In the genomic region with DNA sequence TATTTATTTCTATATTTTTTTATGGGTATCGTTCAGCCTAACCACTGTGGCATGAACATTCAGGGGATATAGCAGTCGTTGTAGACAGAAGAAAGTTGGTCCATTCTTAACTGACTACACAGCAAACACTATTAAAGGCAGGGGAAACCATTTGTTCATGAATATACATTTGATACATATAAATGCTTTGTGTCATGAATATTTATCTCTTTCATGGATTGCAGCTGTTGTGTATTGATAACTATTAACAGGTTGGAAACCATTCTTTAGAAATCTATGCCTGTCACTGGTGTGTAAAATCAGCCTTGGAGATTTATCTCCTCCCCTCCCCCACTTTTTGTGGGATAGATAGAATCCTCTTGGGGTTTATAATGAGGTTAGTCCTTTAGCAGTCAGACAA, we compare ENCODE assay signal across 27 mouse cellular contexts.
DNase-seq lines count a peak whose midpoint lies in the region; ATAC-seq and TF ChIP-seq lines count a peak whose summit lies in the region.
"Had no signal": no experiment of that assay in that cellular context is flagged by ENCODE, and none has a peak within 500 bp of the region (broad histone marks: within the 10 kb centered on the region; RNA-seq: fewer than 3 reads in every experiment).

No protein-coding gene starts in this region.

- H3K9me3 ChIP-seq in heart, embryonic 13.5 days, result peaks cover 11% of the 10 kb centered on the region; the same call in 1 of the 2 replicates
- H3K9me3 ChIP-seq in midbrain, embryonic 12.5 days, result no peaks in the 10 kb centered on the region
- H3K9me3 ChIP-seq in midbrain, embryonic 15.5 days, result no peaks in the 10 kb centered on the region
- no peaks in the 10 kb centered on the region for H3K9me3 ChIP-seq in forebrain, postnatal 0 days (ENCODE audit: low read length)
- H3K9me3 ChIP-seq: embryonic facial prominence, embryonic 13.5 days; heart, embryonic 10.5 days; hindbrain, embryonic 15.5 days had no signal

- no peaks in the 10 kb centered on the region for H3K27me3 ChIP-seq in heart, embryonic 13.5 days (replicated peaks)
- no peaks in the 10 kb centered on the region for H3K27me3 ChIP-seq in midbrain, embryonic 12.5 days
- H3K27me3 ChIP-seq in midbrain, embryonic 15.5 days (replicated peaks), result no peaks in the 10 kb centered on the region
- no peaks in the 10 kb centered on the region for H3K27me3 ChIP-seq in forebrain, postnatal 0 days (ENCODE audit: insufficient read depth, low read length)
- H3K27me3 ChIP-seq in heart, adult 2 months (ENCODE audit: control insufficient read depth, insufficient read depth, low read length), result no peaks in the 10 kb centered on the region
- H3K27me3 ChIP-seq: CH12.LX; embryonic facial prominence, embryonic 13.5 days; hindbrain, embryonic 15.5 days; Patski had no signal

- H3K4me2 ChIP-seq in heart, embryonic 13.5 days, result no peak overlapping the region
- H3K4me2 ChIP-seq in midbrain, embryonic 12.5 days (replicated peaks), result no peak overlapping the region
- no peak overlapping the region for H3K4me2 ChIP-seq in midbrain, embryonic 15.5 days
- H3K4me2 ChIP-seq in forebrain, postnatal 0 days (ENCODE audit: low read depth), result no peak overlapping the region
- H3K4me2 ChIP-seq: embryonic facial prominence, embryonic 13.5 days; hindbrain, embryonic 15.5 days had no signal

- no peak for TF ChIP-seq POLR2A in heart, adult 2 months (IDR thresholded peaks at IDR 0.05; ENCODE audit: insufficient read depth, low read depth, low read length)

- peaks cover 7% of the 10 kb centered on the region for H3K4me1 ChIP-seq in heart, embryonic 13.5 days
- peaks cover 9% of the 10 kb centered on the region; the same call in 1 of the 2 replicates for H3K4me1 ChIP-seq in midbrain, embryonic 12.5 days
- 0 out of 2 replicates have a peak, but pooled peaks cover 9% of the 10 kb centered on the region for H3K4me1 ChIP-seq in midbrain, embryonic 15.5 days
- peaks cover 5% of the 10 kb centered on the region; the same call in 1 of the 2 replicates for H3K4me1 ChIP-seq in forebrain, postnatal 0 days (ENCODE audit: insufficient read depth)
- peaks cover 1% of the 10 kb centered on the region; the same call in 1 of the 2 replicates for H3K4me1 ChIP-seq in heart, adult 2 months (ENCODE audit: control insufficient read depth, insufficient read depth, low read length)
- H3K4me1 ChIP-seq: embryonic facial prominence, embryonic 13.5 days; heart, embryonic 10.5 days; hindbrain, embryonic 15.5 days had no signal

- no peak for TF ChIP-seq CTCF in forebrain, postnatal 0 days (IDR thresholded peaks at IDR 0.05; ENCODE audit: low read depth)
- TF ChIP-seq CTCF in heart, adult 2 months (IDR thresholded peaks at IDR 0.05), result no peak

- no peaks in the 10 kb centered on the region for H3K79me2 ChIP-seq in heart, adult 2 months (replicated peaks; ENCODE audit: control insufficient read depth, insufficient read depth, low read length)

- H3K36me3 ChIP-seq in heart, embryonic 13.5 days, result no peaks in the 10 kb centered on the region
- H3K36me3 ChIP-seq in midbrain, embryonic 12.5 days, result no peaks in the 10 kb centered on the region
- no peaks in the 10 kb centered on the region for H3K36me3 ChIP-seq in midbrain, embryonic 15.5 days (replicated peaks)
- no peaks in the 10 kb centered on the region for H3K36me3 ChIP-seq in forebrain, postnatal 0 days (ENCODE audit: insufficient read depth)
- no peaks in the 10 kb centered on the region for H3K36me3 ChIP-seq in heart, adult 2 months (ENCODE audit: control insufficient read depth, insufficient read depth, low read length)
- H3K36me3 ChIP-seq: embryonic facial prominence, embryonic 13.5 days; G1E; heart, embryonic 10.5 days; hindbrain, embryonic 15.5 days had no signal

- intact Hi-C loops in heart, postnatal 36 days (cut with DNase I), result loop anchor here (2.0 kb wide), 1 partner anchor 13 kb away; no protein-coding TSS in a partner anchor
- intact Hi-C loops in heart, adult 2 months (cut with DNase I), result loop anchor here (2.0 kb wide), 1 partner anchor 15 kb away; no protein-coding TSS in a partner anchor

- 74% methylated on average over 2 of the region's 2 CpGs for WGBS in heart, embryonic 13.5 days
- WGBS in midbrain, embryonic 12.5 days, result 44% methylated on average over 2 of the region's 2 CpGs
- WGBS in midbrain, embryonic 15.5 days, result 29% methylated on average over 2 of the region's 2 CpGs
- WGBS in forebrain, postnatal 0 days, result 34% methylated on average over 2 of the region's 2 CpGs
- 74% methylated on average over 2 of the region's 2 CpGs for WGBS in heart, adult 2 months

- DNase-seq in heart, postnatal 36 days, result no peak
- DNase-seq in forebrain, postnatal 0 days, result peak; percentile 6
- DNase-seq in layer of hippocampus, postnatal 25 days (ENCODE audit: extremely low spot score in 1 of 2, low spot score in 1 of 2), result no peak
- DNase-seq in heart, adult 2 months, result no peak
- DNase-seq: adrenal gland, postnatal 36 days; B cell, adult 2 months; cerebellum, adult 11 months; cerebellum, adult 9-11 months; gastrocnemius, adult 2 months; kidney, adult 9 months; kidney, postnatal 14 days; layer of hippocampus, postnatal 36 days; lung, postnatal 10 days; right cerebral cortex, postnatal 25 days; spleen, adult 18-20 months had no signal

- H3K4me3 ChIP-seq in heart, embryonic 13.5 days, result no peak overlapping the region
- H3K4me3 ChIP-seq in midbrain, embryonic 12.5 days, result no peak overlapping the region
- no peak overlapping the region for H3K4me3 ChIP-seq in midbrain, embryonic 15.5 days
- H3K4me3 ChIP-seq in forebrain, postnatal 0 days (ENCODE audit: low read depth, low read length), result no peak overlapping the region
- H3K4me3 ChIP-seq in heart, adult 2 months, result no peak overlapping the region
- H3K4me3 ChIP-seq: embryonic facial prominence, embryonic 13.5 days; erythroblast, embryonic 14.5 days; gastrocnemius, adult 2 months; heart, embryonic 10.5 days; hindbrain, embryonic 15.5 days; layer of hippocampus, adult 2 months had no signal

- no peak for ATAC-seq in heart, embryonic 13.5 days (ENCODE audit: extremely low read depth, insufficient number of reproducible peaks, low FRiP score, low TSS enrichment)
- peak; percentile 68 for ATAC-seq in midbrain, embryonic 12.5 days (ENCODE audit: low FRiP score, low read depth)
- ATAC-seq in midbrain, embryonic 15.5 days (replicated peaks), result no peak
- ATAC-seq in forebrain, postnatal 0 days, result no peak
- ATAC-seq: intestine, embryonic 16.5 days; Patski had no signal

- H3K27ac ChIP-seq in heart, embryonic 13.5 days (replicated peaks), result peak overlapping the region; percentile 65; the same call in 1 of the 2 replicates
- H3K27ac ChIP-seq in midbrain, embryonic 12.5 days (replicated peaks), result 0 out of 2 replicates have a peak overlapping the region, but pooled peaks have one; percentile 20
- H3K27ac ChIP-seq in midbrain, embryonic 15.5 days, result no peak overlapping the region
- H3K27ac ChIP-seq in forebrain, postnatal 0 days (ENCODE audit: low read depth, low read length), result no peak overlapping the region
- H3K27ac ChIP-seq in heart, adult 2 months, result no peak overlapping the region
- H3K27ac ChIP-seq: embryonic facial prominence, embryonic 13.5 days; gastrocnemius, adult 2 months; heart, embryonic 10.5 days; hindbrain, embryonic 15.5 days; layer of hippocampus, adult 2 months had no signal

- H3K9ac ChIP-seq in heart, embryonic 13.5 days, result no peak overlapping the region
- no peak overlapping the region for H3K9ac ChIP-seq in midbrain, embryonic 12.5 days (replicated peaks)
- H3K9ac ChIP-seq in midbrain, embryonic 15.5 days, result no peak overlapping the region
- no peak overlapping the region for H3K9ac ChIP-seq in forebrain, postnatal 0 days
- H3K9ac ChIP-seq in heart, adult 2 months (ENCODE audit: low read depth, low read length), result no peak overlapping the region
- H3K9ac ChIP-seq: embryonic facial prominence, embryonic 13.5 days; hindbrain, embryonic 15.5 days had no signal

- no peak for TF ChIP-seq EP300 in heart, adult 2 months (IDR thresholded peaks at IDR 0.05; ENCODE audit: insufficient read depth, low read depth, low read length)

Comparison
In these comparisons a context has a peak if more than half of its experiments do, and no peak if none do; other contexts are left out.
1. H3K27ac ChIP-seq: peak in heart, embryonic 13.5 days (single experiment) and midbrain, embryonic 12.5 days (single experiment); none in midbrain, embryonic 15.5 days (single experiment), forebrain, postnatal 0 days (single experiment) and heart, adult 2 months (single experiment).